Mouse (Mus musculus): ENCODE results near the gene 2310007B03Rik.
A peak's percentile ranks its signal among the peaks of the same experiment; 100 is the strongest.

The 2310007B03Rik gene

DNA sequence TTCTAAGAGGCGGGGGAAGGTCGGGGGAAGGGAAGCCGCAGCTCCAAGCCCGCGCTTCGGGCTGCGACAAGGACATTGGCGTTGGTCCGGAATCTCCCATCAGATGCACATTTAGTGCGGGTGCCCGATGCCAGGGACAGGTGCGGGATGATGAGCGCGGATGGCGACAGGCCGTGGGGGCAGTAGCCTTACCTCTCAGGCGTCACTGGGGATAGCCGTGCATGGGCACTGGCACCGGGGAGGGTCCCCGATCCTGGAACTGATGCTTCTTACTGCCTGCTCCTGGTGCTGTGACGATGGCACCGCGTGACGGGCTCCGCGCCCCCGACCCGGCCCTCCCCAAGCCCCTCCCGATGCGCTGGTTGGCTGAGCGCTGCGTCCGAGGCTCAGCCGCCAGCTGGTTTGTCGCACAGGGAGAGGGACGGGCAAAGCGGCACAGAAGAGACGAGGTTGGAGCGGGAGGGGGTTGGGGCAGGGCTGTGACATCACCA lies 59.1 kb downstream of the 2310007B03Rik start, which contains the start of gene Kif1a:
Gene Kif1a (minus strand): TSS at position 381 of the 491 bp plus-strand sequence.
- peak; percentile 91 to 93 for DNase-seq (ENCODE audit: low spot score in 2 of 2)

Data from right cerebral cortex, adult 2 months (tissue).